Mouse (Mus musculus): ENCODE results near the gene Saa4.

DNA sequence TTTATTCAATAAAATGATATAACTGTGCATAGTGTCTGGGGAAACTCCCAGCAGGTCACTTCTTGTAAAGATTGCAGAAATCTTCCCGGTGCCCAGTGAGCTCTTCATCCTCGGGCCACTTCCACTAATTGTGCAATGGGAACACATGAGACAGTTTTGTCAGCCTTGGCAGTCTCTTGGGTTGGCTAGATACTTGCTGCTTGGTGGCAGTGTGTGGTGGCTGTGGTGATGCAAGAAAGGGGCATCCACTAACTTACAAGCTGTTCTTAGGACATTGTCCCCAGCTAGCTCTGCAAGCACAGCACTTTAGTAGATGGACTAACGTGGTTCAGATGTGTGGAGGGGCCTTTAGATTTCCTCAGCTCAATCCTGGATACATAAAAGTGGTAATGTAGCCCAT is 13.4 kb upstream of the Saa4 start:
- TF ChIP-seq CTCF (IDR thresholded peaks at IDR 0.05; ENCODE audit: extremely low read depth, insufficient read depth, insufficient read length, insufficient replicate concordance) (no peak), POLR2A (IDR thresholded peaks at IDR 0.05; ENCODE audit: low read depth, low read length) (no peak)

All from spleen, adult 2 months (tissue).